13 mouse cellular contexts compared by ENCODE assay signal in the genomic region with DNA sequence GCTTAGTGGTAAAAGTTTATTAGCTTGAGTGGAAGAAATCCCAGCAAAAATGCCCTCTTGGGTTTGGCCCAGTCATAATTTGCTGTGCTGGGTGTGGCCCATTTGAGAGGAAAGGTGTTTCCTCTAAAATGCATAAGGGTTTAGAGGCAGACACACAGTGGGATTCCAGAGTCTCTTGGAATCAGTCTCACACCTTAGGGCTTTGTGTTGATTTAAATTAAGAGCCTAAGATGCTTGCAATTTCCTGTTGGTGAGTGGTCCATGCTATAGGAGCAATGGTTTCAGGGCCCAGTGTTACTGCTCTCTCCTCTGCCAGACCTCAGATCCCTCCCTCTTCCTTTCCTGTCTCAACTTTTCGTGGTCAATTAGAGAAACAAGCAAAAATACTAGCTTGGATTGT. TPM values are rescaled to one million over a fixed set of nuclear protein-coding genes. Genes with fewer than 3 reads are reported as not detected.
DNase-seq lines count a peak whose midpoint lies in the region; ATAC-seq and TF ChIP-seq lines count a peak whose summit lies in the region.
"Had no signal": no experiment of that assay in that cellular context is flagged by ENCODE, and none has a peak within 500 bp of the region (broad histone marks: within the 10 kb centered on the region; RNA-seq: fewer than 3 reads in every experiment).

No protein-coding gene starts in this region.

- DNase-seq in hindbrain, embryonic 14.5 days (ENCODE audit: low spot score), result no peak
- no peak for DNase-seq in ES-E14 (ENCODE audit: low read depth, low spot score)
- no peak for DNase-seq in liver, postnatal 0 days
- DNase-seq in left cerebral cortex, postnatal 4 days, result no peak
- no peak for DNase-seq in kidney, adult 18-20 months
- DNase-seq: cerebellum, adult 18-20 months; thymus, adult 18-20 months had no signal

- H3K27me3 ChIP-seq in hindbrain, embryonic 14.5 days (ENCODE audit: control insufficient read depth, insufficient read depth, low read length), result no peaks in the 10 kb centered on the region
- no peaks in the 10 kb centered on the region for H3K27me3 ChIP-seq in hindbrain, embryonic 13.5 days
- no peaks in the 10 kb centered on the region for H3K27me3 ChIP-seq in embryonic facial prominence, embryonic 15.5 days
- no peaks in the 10 kb centered on the region for H3K27me3 ChIP-seq in liver, postnatal 0 days (ENCODE audit: insufficient read depth, low read length)
- H3K27me3 ChIP-seq: lung, embryonic 15.5 days had no signal

- H3K9ac ChIP-seq in hindbrain, embryonic 14.5 days, result no peak overlapping the region
- no peak overlapping the region for H3K9ac ChIP-seq in hindbrain, embryonic 13.5 days
- H3K9ac ChIP-seq in ES-E14 (ENCODE audit: insufficient read depth, low read depth, low read length, poor library complexity, severe bottlenecking), result no peak overlapping the region
- no peak overlapping the region for H3K9ac ChIP-seq in embryonic facial prominence, embryonic 15.5 days
- no peak overlapping the region; the same call in 1 of the 2 replicates for H3K9ac ChIP-seq in liver, postnatal 0 days (replicated peaks)
- H3K9ac ChIP-seq: lung, embryonic 15.5 days had no signal

- no peak overlapping the region for H3K4me2 ChIP-seq in hindbrain, embryonic 14.5 days (replicated peaks)
- H3K4me2 ChIP-seq in hindbrain, embryonic 13.5 days, result no peak overlapping the region
- no peak overlapping the region for H3K4me2 ChIP-seq in embryonic facial prominence, embryonic 15.5 days (replicated peaks)
- peak overlapping the region; percentile 74 for H3K4me2 ChIP-seq in liver, postnatal 0 days (ENCODE audit: low read depth, low read length)
- H3K4me2 ChIP-seq: lung, embryonic 15.5 days had no signal

- intact Hi-C loops in left cerebral cortex, postnatal 4 days (cut with DNase I), result no loop called here

- 0 out of 2 replicates have a peak overlapping the region, but pooled peaks have one; percentile 43 for H3K27ac ChIP-seq in hindbrain, embryonic 14.5 days
- H3K27ac ChIP-seq in hindbrain, embryonic 13.5 days, result no peak overlapping the region
- peak overlapping the region; percentile 63; the same call in 1 of the 2 replicates for H3K27ac ChIP-seq in ES-E14 (ENCODE audit: insufficient read depth, low read depth, low read length, poor library complexity, severe bottlenecking)
- peak overlapping the region; percentile 65 for H3K27ac ChIP-seq in embryonic facial prominence, embryonic 15.5 days (replicated peaks)
- H3K27ac ChIP-seq in liver, postnatal 0 days (ENCODE audit: low read depth), result peak overlapping the region; percentile 71

- no peak for ATAC-seq in hindbrain, embryonic 14.5 days (ENCODE audit: low FRiP score)
- ATAC-seq in hindbrain, embryonic 13.5 days (ENCODE audit: low FRiP score), result no peak
- ATAC-seq in embryonic facial prominence, embryonic 15.5 days (ENCODE audit: insufficient number of reproducible peaks, low FRiP score, low TSS enrichment, low read depth), result no peak
- no peak for ATAC-seq in liver, postnatal 0 days
- ATAC-seq: hindbrain, postnatal 0 days had no signal

- peaks cover 14% of the 10 kb centered on the region for H3K36me3 ChIP-seq in hindbrain, embryonic 14.5 days (replicated peaks; ENCODE audit: control insufficient read depth, insufficient read depth)
- peaks cover 15% of the 10 kb centered on the region for H3K36me3 ChIP-seq in hindbrain, embryonic 13.5 days
- H3K36me3 ChIP-seq in ES-E14 (ENCODE audit: control insufficient read depth, insufficient read depth, low read length, poor library complexity, severe bottlenecking), result peaks cover 10% of the 10 kb centered on the region
- peaks cover 14% of the 10 kb centered on the region for H3K36me3 ChIP-seq in embryonic facial prominence, embryonic 15.5 days
- peaks cover 15% of the 10 kb centered on the region for H3K36me3 ChIP-seq in liver, postnatal 0 days (replicated peaks; ENCODE audit: insufficient read depth, low read length)

- TF ChIP-seq CTCF in liver, postnatal 0 days (IDR thresholded peaks at IDR 0.05; ENCODE audit: low read depth), result no peak

- H3K4me1 ChIP-seq in hindbrain, embryonic 14.5 days (replicated peaks; ENCODE audit: control insufficient read depth, insufficient read depth, low read length), result peaks cover 32% of the 10 kb centered on the region
- peaks cover 53% of the 10 kb centered on the region for H3K4me1 ChIP-seq in hindbrain, embryonic 13.5 days (replicated peaks)
- H3K4me1 ChIP-seq in ES-E14 (ENCODE audit: control insufficient read depth in 2 of 2, insufficient read depth in 2 of 2, low read length in 2 of 2, poor library complexity in 1 of 2), result peaks cover 19 to 21% of the 10 kb centered on the region in 2 experiments; a peak in 3 of 4 replicates
- H3K4me1 ChIP-seq in embryonic facial prominence, embryonic 15.5 days, result peaks cover 48% of the 10 kb centered on the region
- H3K4me1 ChIP-seq in liver, postnatal 0 days (ENCODE audit: insufficient read depth), result peaks cover 70% of the 10 kb centered on the region

- TF ChIP-seq EP300 in liver, postnatal 0 days (IDR thresholded peaks at IDR 0.05; ENCODE audit: low read depth), result no peak

- 70% methylated on average over 1 of the region's 1 CpGs for WGBS in hindbrain, embryonic 14.5 days
- WGBS in hindbrain, embryonic 13.5 days, result 74% methylated on average over 1 of the region's 1 CpGs
- 41% methylated on average over 1 of the region's 1 CpGs for WGBS in embryonic facial prominence, embryonic 15.5 days
- 3% methylated on average over 1 of the region's 1 CpGs for WGBS in liver, postnatal 0 days (ENCODE audit: insufficient replicate concordance)

- in situ Hi-C loops in ES-E14 (cut with MboI; ENCODE audit: low sequenced_read_pairs in 2 of 2, unreplicated experiment in 2 of 2), result no loop called here

- no peak overlapping the region for H3K4me3 ChIP-seq in hindbrain, embryonic 14.5 days (replicated peaks; ENCODE audit: low read length)
- H3K4me3 ChIP-seq in hindbrain, embryonic 13.5 days, result no peak overlapping the region
- H3K4me3 ChIP-seq in ES-E14 (ENCODE audit: insufficient read depth in 1 of 2, low read depth in 1 of 2, low read length in 2 of 2, poor library complexity in 1 of 2, severe bottlenecking in 1 of 2), result no peak overlapping the region
- H3K4me3 ChIP-seq in embryonic facial prominence, embryonic 15.5 days (replicated peaks), result no peak overlapping the region
- peak overlapping the region; percentile 85; the same call in 1 of the 2 replicates for H3K4me3 ChIP-seq in liver, postnatal 0 days (ENCODE audit: low read depth, low read length)
- H3K4me3 ChIP-seq: lung, embryonic 15.5 days had no signal

- H3K9me3 ChIP-seq in hindbrain, embryonic 14.5 days (ENCODE audit: control insufficient read depth, low read length), result no peaks in the 10 kb centered on the region
- H3K9me3 ChIP-seq in hindbrain, embryonic 13.5 days, result no peaks in the 10 kb centered on the region
- no peaks in the 10 kb centered on the region for H3K9me3 ChIP-seq in ES-E14 (ENCODE audit: control insufficient read depth, insufficient read depth, low read depth, low read length)
- no peaks in the 10 kb centered on the region for H3K9me3 ChIP-seq in embryonic facial prominence, embryonic 15.5 days (replicated peaks)
- no peaks in the 10 kb centered on the region for H3K9me3 ChIP-seq in liver, postnatal 0 days (ENCODE audit: low read length)
- H3K9me3 ChIP-seq: lung, embryonic 15.5 days had no signal

TF ChIP-seq in ES-E14, 5 proteins besides CTCF, POLR2A, EP300 and RAD21 (continues in another document):
- TF ChIP-seq ZNF384 (IDR thresholded peaks at IDR 0.05; ENCODE audit: low read depth, low read length), result no peak

RNA-seq across cellular contexts. Expression of a gene that starts 4.0 kb away (rescaled TPM):
- 80.3 and 87.5 TPM in 2 replicates for polyA plus RNA-seq in hindbrain, embryonic 14.5 days (2014; fragmentation: Nextera tagmentation; extraction: Ambion mirVana)
- polyA plus RNA-seq in hindbrain, embryonic 13.5 days (2015; fragmentation: Nextera tagmentation; extraction: Ambion mirVana), result 69.8 and 72.0 TPM in 2 replicates
- 80.6 and 88.0 TPM in 2 replicates for total RNA-seq in ES-E14 (2012; rRNA removed)
- 102 TPM in 2 replicates for polyA plus RNA-seq in embryonic facial prominence, embryonic 15.5 days (2015; fragmentation: Nextera tagmentation; extraction: Ambion mirVana)
- polyA plus RNA-seq in liver, postnatal 0 days (2015; fragmentation: Nextera tagmentation; extraction: Ambion mirVana), result 93.5 and 98.9 TPM in 2 replicates
- 10 to 100 TPM; 55.4 to 57.5 TPM for total RNA-seq in left cerebral cortex, postnatal 4 days (2021)

RNA-seq across cellular contexts. Expression of a gene that starts 13.8 kb away (rescaled TPM):
- polyA plus RNA-seq in hindbrain, embryonic 14.5 days (2014; fragmentation: Nextera tagmentation; extraction: Ambion mirVana), result 11.1 and 13.3 TPM in 2 replicates
- polyA plus RNA-seq in hindbrain, embryonic 13.5 days (2015; fragmentation: Nextera tagmentation; extraction: Ambion mirVana), result 19.0 and 19.9 TPM in 2 replicates
- 186 and 305 TPM in 2 replicates for total RNA-seq in ES-E14 (2012; rRNA removed)
- 41.0 and 41.2 TPM in 2 replicates for polyA plus RNA-seq in embryonic facial prominence, embryonic 15.5 days (2015; fragmentation: Nextera tagmentation; extraction: Ambion mirVana)
- polyA plus RNA-seq in liver, postnatal 0 days (2015; fragmentation: Nextera tagmentation; extraction: Ambion mirVana), result 7.7 and 8.2 TPM in 2 replicates
- total RNA-seq in left cerebral cortex, postnatal 4 days (2021), result 10 to 100 TPM; 13.1 to 18.5 TPM

RNA-seq across cellular contexts. Expression of a gene that starts 33.4 kb away (rescaled TPM):
- polyA plus RNA-seq in hindbrain, embryonic 14.5 days (2014; fragmentation: Nextera tagmentation; extraction: Ambion mirVana), result not detected in 2 replicates
- not detected in 2 replicates for polyA plus RNA-seq in hindbrain, embryonic 13.5 days (2015; fragmentation: Nextera tagmentation; extraction: Ambion mirVana)
- 0.22 TPM in 1 of 2 replicates, not detected in the other for total RNA-seq in ES-E14 (2012; rRNA removed)
- polyA plus RNA-seq in embryonic facial prominence, embryonic 15.5 days (2015; fragmentation: Nextera tagmentation; extraction: Ambion mirVana), result not detected in 2 replicates
- not detected in 2 replicates for polyA plus RNA-seq in liver, postnatal 0 days (2015; fragmentation: Nextera tagmentation; extraction: Ambion mirVana)
- total RNA-seq in left cerebral cortex, postnatal 4 days (2021), result not detected
- total RNA-seq: adrenal gland, adult 2 months; gastrocnemius, adult 18-20 months; hindbrain, postnatal 0 days had no signal
- polyA plus RNA-seq: adrenal gland, adult 2 months; hindbrain, postnatal 0 days; lung, embryonic 15.5 days had no signal

RNA-seq across cellular contexts. Expression of a gene that starts 36.2 kb away (rescaled TPM):
- 31.8 and 37.3 TPM in 2 replicates for polyA plus RNA-seq in hindbrain, embryonic 14.5 days (2014; fragmentation: Nextera tagmentation; extraction: Ambion mirVana)
- 33.2 and 35.0 TPM in 2 replicates for polyA plus RNA-seq in hindbrain, embryonic 13.5 days (2015; fragmentation: Nextera tagmentation; extraction: Ambion mirVana)
- total RNA-seq in ES-E14 (2012; rRNA removed), result 21.8 and 22.7 TPM in 2 replicates
- 25.6 and 27.6 TPM in 2 replicates for polyA plus RNA-seq in embryonic facial prominence, embryonic 15.5 days (2015; fragmentation: Nextera tagmentation; extraction: Ambion mirVana)
- polyA plus RNA-seq in liver, postnatal 0 days (2015; fragmentation: Nextera tagmentation; extraction: Ambion mirVana), result 12.3 and 13.2 TPM in 2 replicates
- total RNA-seq in left cerebral cortex, postnatal 4 days (2021), result 10 to 100 TPM; 37.1 to 38.7 TPM

RNA-seq across cellular contexts. Expression of a gene that starts 57.4 kb away (rescaled TPM):
- polyA plus RNA-seq in hindbrain, embryonic 14.5 days (2014; fragmentation: Nextera tagmentation; extraction: Ambion mirVana), result 134 and 140 TPM in 2 replicates
- 122 and 128 TPM in 2 replicates for polyA plus RNA-seq in hindbrain, embryonic 13.5 days (2015; fragmentation: Nextera tagmentation; extraction: Ambion mirVana)
- 100 and 120 TPM in 2 replicates for total RNA-seq in ES-E14 (2012; rRNA removed)
- 70.3 and 82.6 TPM in 2 replicates for polyA plus RNA-seq in embryonic facial prominence, embryonic 15.5 days (2015; fragmentation: Nextera tagmentation; extraction: Ambion mirVana)
- polyA plus RNA-seq in liver, postnatal 0 days (2015; fragmentation: Nextera tagmentation; extraction: Ambion mirVana), result 44.1 and 46.1 TPM in 2 replicates
- total RNA-seq in left cerebral cortex, postnatal 4 days (2021), result 100 to 1,000 TPM; 110 to 122 TPM
